Mouse (Mus musculus): Measurements from ENCODE around the gene Camkk1. TPM values are rescaled to one million over a fixed set of nuclear protein-coding genes. Genes with fewer than 3 reads are reported as not detected.

Gene Camkk1
- polyA plus RNA-seq, 1 experiment, result 8.7 TPM

DNA sequence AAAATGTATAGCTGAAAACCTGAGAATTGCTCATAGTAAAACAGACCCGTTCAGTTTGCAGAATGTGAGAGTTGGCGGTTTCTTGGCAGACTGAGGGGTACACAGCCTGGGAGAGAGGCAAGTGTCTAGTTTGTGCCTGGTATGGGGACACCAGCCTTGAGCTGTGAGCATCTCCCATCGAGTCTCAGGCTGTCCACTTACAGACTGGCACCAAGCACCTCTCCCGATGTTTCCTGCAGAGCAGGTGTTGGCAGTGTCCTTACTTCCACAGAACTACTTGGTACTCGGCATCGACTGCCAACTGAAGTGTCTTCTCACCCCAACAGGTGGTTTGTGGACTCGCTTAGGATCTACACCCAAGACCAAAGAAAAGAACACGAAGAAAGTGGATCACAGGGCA lies 59.8 kb downstream of the Camkk1 start:
- TF ChIP-seq CTCF (IDR thresholded peaks at IDR 0.05; ENCODE audit: control insufficient read depth, insufficient read depth, low read length) (no peak), POLR2A (IDR thresholded peaks at IDR 0.05; ENCODE audit: borderline replicate concordance, control insufficient read depth, low read depth, low read length) (no peak)
- no peak overlapping the region for H3K27ac ChIP-seq (ENCODE audit: control insufficient read depth, insufficient read depth, low read depth, low read length, poor library complexity)
- WGBS, result 90% methylated on average over 8 of the region's 8 CpGs
- no peaks in the 10 kb centered on the region for H3K4me1 ChIP-seq (ENCODE audit: control insufficient read depth, insufficient read depth, low read length)
- H3K4me3 ChIP-seq (replicated peaks; ENCODE audit: control insufficient read depth, low read depth, low read length), result no peak overlapping the region

- H3K4me3 ChIP-seq (replicated peaks; ENCODE audit: control insufficient read depth, low read depth, low read length), result no peak overlapping the region
- no peaks in the 10 kb centered on the region for H3K4me1 ChIP-seq (ENCODE audit: control insufficient read depth, insufficient read depth, low read length)
- 81% methylated on average over 3 of the region's 3 CpGs for WGBS
- H3K27ac ChIP-seq (ENCODE audit: control insufficient read depth, insufficient read depth, low read depth, low read length, poor library complexity), result no peak overlapping the region
- TF ChIP-seq POLR2A (IDR thresholded peaks at IDR 0.05; ENCODE audit: borderline replicate concordance, control insufficient read depth, low read depth, low read length) (no peak), CTCF (IDR thresholded peaks at IDR 0.05; ENCODE audit: control insufficient read depth, insufficient read depth, low read length) (no peak)
Observed at GRCm38 (mm10) chr11:73080306-73080705, 61.5 kb downstream of the Camkk1 start.

GRCm38 (mm10) chr11:73084303-73084702 lies 65.5 kb downstream of the Camkk1 start:
- TF ChIP-seq CTCF (IDR thresholded peaks at IDR 0.05; ENCODE audit: control insufficient read depth, insufficient read depth, low read length) (no peak), POLR2A (IDR thresholded peaks at IDR 0.05; ENCODE audit: borderline replicate concordance, control insufficient read depth, low read depth, low read length) (no peak)
- 6% methylated on average over 6 of the region's 6 CpGs for WGBS
- H3K4me3 ChIP-seq (replicated peaks; ENCODE audit: control insufficient read depth, low read depth, low read length), result no peak overlapping the region
- H3K4me1 ChIP-seq (ENCODE audit: control insufficient read depth, insufficient read depth, low read length), result no peaks in the 10 kb centered on the region
- H3K27ac ChIP-seq (ENCODE audit: control insufficient read depth, insufficient read depth, low read depth, low read length, poor library complexity), result no peak overlapping the region

- TF ChIP-seq CTCF (IDR thresholded peaks at IDR 0.05; ENCODE audit: control insufficient read depth, insufficient read depth, low read length) (no peak), POLR2A (IDR thresholded peaks at IDR 0.05; ENCODE audit: borderline replicate concordance, control insufficient read depth, low read depth, low read length) (no peak)
- Histone ChIP-seq H3K4me3 (replicated peaks; ENCODE audit: control insufficient read depth, low read depth, low read length) (no peak overlapping the region), H3K27ac (ENCODE audit: control insufficient read depth, insufficient read depth, low read depth, low read length, poor library complexity) (no peak overlapping the region), H3K4me1 (ENCODE audit: control insufficient read depth, insufficient read depth, low read length) (no peaks in the 10 kb centered on the region; the same call in 1 of the 2 replicates)
- 73% methylated on average over 10 of the region's 10 CpGs for WGBS
Observed at GRCm38 (mm10) chr11:73084804-73085231, 66.0 kb downstream of the Camkk1 start.

DNA sequence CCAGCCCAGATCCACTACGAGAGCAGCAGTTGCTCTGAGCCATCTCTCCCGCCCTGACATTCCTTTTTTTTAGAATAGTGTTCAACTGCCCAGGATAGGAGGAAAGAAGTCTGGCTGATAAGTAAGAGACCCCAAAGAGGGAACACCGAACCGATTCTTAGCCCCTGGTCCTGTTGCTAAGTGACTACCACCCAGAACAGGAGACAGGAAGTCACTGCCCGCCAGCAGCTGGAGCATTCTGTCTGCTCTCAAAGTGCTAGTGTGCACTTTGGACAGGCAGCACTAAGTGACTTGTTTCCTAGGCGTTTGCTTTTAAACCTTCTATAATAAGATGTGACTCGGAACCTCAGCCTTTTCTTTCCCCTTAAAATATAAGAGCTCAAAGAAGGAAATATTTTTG lies 66.6 kb downstream of the Camkk1 start:
- TF ChIP-seq POLR2A (IDR thresholded peaks at IDR 0.05; ENCODE audit: borderline replicate concordance, control insufficient read depth, low read depth, low read length) (no peak), CTCF (IDR thresholded peaks at IDR 0.05; ENCODE audit: control insufficient read depth, insufficient read depth, low read length) (no peak)
- H3K4me3 ChIP-seq (replicated peaks; ENCODE audit: control insufficient read depth, low read depth, low read length), result no peak overlapping the region
- no peaks in the 10 kb centered on the region; the same call in 1 of the 2 replicates for H3K4me1 ChIP-seq (ENCODE audit: control insufficient read depth, insufficient read depth, low read length)
- H3K27ac ChIP-seq (ENCODE audit: control insufficient read depth, insufficient read depth, low read depth, low read length, poor library complexity), result no peak overlapping the region
- 26% methylated on average over 7 of the region's 7 CpGs for WGBS

DNA sequence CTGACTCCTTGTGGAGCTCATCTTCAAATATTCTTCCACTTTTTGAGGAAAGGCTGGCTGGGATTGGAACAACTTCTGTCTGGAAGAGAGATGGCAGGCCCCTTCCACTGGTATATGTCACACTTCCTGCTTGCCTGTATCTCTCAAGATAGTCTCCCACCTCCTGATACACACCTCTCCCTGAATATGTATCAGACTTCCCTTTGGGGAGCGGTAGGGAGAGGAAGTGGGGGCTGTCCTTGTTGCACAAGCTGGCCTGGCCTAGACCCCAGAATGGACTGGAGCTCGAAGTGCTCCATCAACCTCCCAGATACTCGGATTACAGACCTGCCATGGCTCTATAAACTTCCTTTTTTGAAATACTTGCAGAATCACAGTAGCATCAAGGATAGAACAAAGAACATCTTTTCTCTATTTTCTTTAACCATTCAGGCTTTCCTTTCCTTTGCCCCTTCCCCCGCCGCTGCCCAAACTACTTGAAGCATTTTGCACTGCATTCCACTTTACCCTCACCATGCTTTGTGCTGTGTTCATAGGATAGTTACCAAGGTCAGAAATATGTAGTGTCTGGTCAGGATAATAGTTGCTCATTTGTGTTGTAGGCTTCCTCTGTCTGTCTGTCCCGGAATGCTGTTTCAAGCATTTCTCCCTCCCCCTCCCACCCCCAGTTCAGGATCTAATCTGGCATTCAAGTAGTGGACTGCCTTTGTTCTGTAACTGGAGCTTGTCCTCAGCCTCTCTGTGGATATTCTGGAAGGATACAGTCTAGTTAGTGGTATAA lies 69.1 kb downstream of the Camkk1 start:
- 44% methylated on average over 6 of the region's 6 CpGs for WGBS
- Histone ChIP-seq H3K4me3 (replicated peaks; ENCODE audit: control insufficient read depth, low read depth, low read length) (no peak overlapping the region), H3K4me1 (ENCODE audit: control insufficient read depth, insufficient read depth, low read length) (no peaks in the 10 kb centered on the region; the same call in 1 of the 2 replicates), H3K27ac (ENCODE audit: control insufficient read depth, insufficient read depth, low read depth, low read length, poor library complexity) (no peak overlapping the region)
- TF ChIP-seq POLR2A (IDR thresholded peaks at IDR 0.05; ENCODE audit: borderline replicate concordance, control insufficient read depth, low read depth, low read length) (no peak), CTCF (IDR thresholded peaks at IDR 0.05; ENCODE audit: control insufficient read depth, insufficient read depth, low read length) (no peak)

- Histone ChIP-seq H3K4me3 (replicated peaks; ENCODE audit: control insufficient read depth, low read depth, low read length) (no peak within 1 kb of the TSS), H3K27ac (ENCODE audit: control insufficient read depth, insufficient read depth, low read depth, low read length, poor library complexity) (no peak within 1 kb of the TSS), H3K4me1 (ENCODE audit: control insufficient read depth, insufficient read depth, low read length) (no peaks in the 10 kb centered on the region; the same call in 1 of the 2 replicates)
- WGBS, result 66% methylated on average over 4 of the region's 4 CpGs
- no peak for TF ChIP-seq CTCF (IDR thresholded peaks at IDR 0.05; ENCODE audit: control insufficient read depth, insufficient read depth, low read length)
- TF ChIP-seq POLR2A (IDR thresholded peaks at IDR 0.05; ENCODE audit: borderline replicate concordance, control insufficient read depth, low read depth, low read length), result no peak
Observed at GRCm38 (mm10) chr11:73090283-73090682, 71.5 kb downstream of the Camkk1 start, which contains the start of gene Itgae. Itgae (plus strand) TSS chr11:73090583.

- Histone ChIP-seq H3K4me1 (ENCODE audit: control insufficient read depth, insufficient read depth, low read length) (no peaks in the 10 kb centered on the region; the same call in 1 of the 2 replicates), H3K4me3 (replicated peaks; ENCODE audit: control insufficient read depth, low read depth, low read length) (no peak overlapping the region), H3K27ac (ENCODE audit: control insufficient read depth, insufficient read depth, low read depth, low read length, poor library complexity) (no peak overlapping the region)
- TF ChIP-seq CTCF (IDR thresholded peaks at IDR 0.05; ENCODE audit: control insufficient read depth, insufficient read depth, low read length) (no peak), POLR2A (IDR thresholded peaks at IDR 0.05; ENCODE audit: borderline replicate concordance, control insufficient read depth, low read depth, low read length) (no peak)
- 86% methylated on average over 2 of the region's 2 CpGs for WGBS
Observed at GRCm38 (mm10) chr11:73090826-73091225, 72.0 kb downstream of the Camkk1 start.

Other genes with a start within 250 kb of the Camkk1 start
- gene Cyb5d2, start 222.9 kb upstream of the Camkk1 start, polyA plus RNA-seq (2011; ENCODE audit: insufficient read depth, insufficient read length, low replicate concordance, missing spikeins), result 1.8 and 4.4 TPM in 2 replicates
- gene Zzef1, start 222.8 kb upstream of the Camkk1 start, polyA plus RNA-seq (2011; ENCODE audit: insufficient read depth, insufficient read length, low replicate concordance, missing spikeins), result 10.9 and 17.9 TPM in 2 replicates
- 153 and 281 TPM in 2 replicates for gene Atp2a3, start 57.8 kb upstream of the Camkk1 start, polyA plus RNA-seq (2011; ENCODE audit: insufficient read depth, insufficient read length, low replicate concordance, missing spikeins)
- gene P2rx1, start 19.9 kb upstream of the Camkk1 start, polyA plus RNA-seq (2011; ENCODE audit: insufficient read depth, insufficient read length, low replicate concordance, missing spikeins), result 19.8 and 31.7 TPM in 2 replicates
- 6.8 and 8.0 TPM in 2 replicates for gene Ncbp3, start 28.8 kb downstream of the Camkk1 start, polyA plus RNA-seq (2011; ENCODE audit: insufficient read depth, insufficient read length, low replicate concordance, missing spikeins)
- 1.2 TPM in 1 of 2 replicates, not detected in the other for gene Itgae, start 71.6 kb downstream of the Camkk1 start, polyA plus RNA-seq (2011; ENCODE audit: insufficient read depth, insufficient read length, low replicate concordance, missing spikeins)
- 8.7 and 15.2 TPM in 2 replicates for gene Haspin, start 119.3 kb downstream of the Camkk1 start, polyA plus RNA-seq (2011; ENCODE audit: insufficient read depth, insufficient read length, low replicate concordance, missing spikeins)
- 0.85 TPM in 1 of 2 replicates, not detected in the other for gene P2rx5, start 141.4 kb downstream of the Camkk1 start, polyA plus RNA-seq (2011; ENCODE audit: insufficient read depth, insufficient read length, low replicate concordance, missing spikeins)
- 34.9 and 46.1 TPM in 2 replicates for gene Emc6, start 158.0 kb downstream of the Camkk1 start, polyA plus RNA-seq (2011; ENCODE audit: insufficient read depth, insufficient read length, low replicate concordance, missing spikeins)
- 5.4 and 9.9 TPM in 2 replicates for gene Tax1bp3, start 158.1 kb downstream of the Camkk1 start, polyA plus RNA-seq (2011; ENCODE audit: insufficient read depth, insufficient read length, low replicate concordance, missing spikeins)
- 9.3 and 10.2 TPM in 2 replicates for gene Ctns, start 180.0 kb downstream of the Camkk1 start, polyA plus RNA-seq (2011; ENCODE audit: insufficient read depth, insufficient read length, low replicate concordance, missing spikeins)
- gene Shpk, start 180.5 kb downstream of the Camkk1 start, polyA plus RNA-seq (2011; ENCODE audit: insufficient read depth, insufficient read length, low replicate concordance, missing spikeins), result 0.81 and 1.4 TPM in 2 replicates
- gene Trpv1, start 215.3 kb downstream of the Camkk1 start, polyA plus RNA-seq (2011; ENCODE audit: insufficient read depth, insufficient read length, low replicate concordance, missing spikeins), result not detected in 2 replicates
- not detected in 2 replicates for gene Trpv3, start 248.4 kb downstream of the Camkk1 start, polyA plus RNA-seq (2011; ENCODE audit: insufficient read depth, insufficient read length, low replicate concordance, missing spikeins)